Mouse (Mus musculus) left cerebral cortex, adult 2 months (tissue): Measurements from ENCODE around the gene Cdca8. TPM values are rescaled to one million over a fixed set of nuclear protein-coding genes. Genes with fewer than 3 reads are reported as not detected.

Source experiments
- DNase-seq, 2 experiments: peaks; one replicate each; pipeline ENCODE4 v3.0.0; 2021 to 2022; ENCODE audit warnings: low spot score in 2 of 2, mixed read lengths in 1 of 2; ENCODE audit errors: extremely low spot score in 1 of 2
- H3K27ac ChIP-seq: fragments of 200-600 bp; 2 replicates; pipeline ENCODE4 v1.8.1; 2022
- H3K4me3 ChIP-seq: fragments of 200-600 bp; 2 replicates; pipeline ENCODE4 v1.8.1; 2022
- CTCF ChIP-seq: fragments of 200-600 bp; IDR thresholded peaks from 2 replicates; pipeline ENCODE4 v1.8.1; 2022; ENCODE audit warnings: antibody characterized with exemption, mild to moderate bottlenecking, moderate library complexity
- intact Hi-C: fragments of 180-260 bp; cut with DNase I; formaldehyde crosslinking; loops from one replicate; pipeline ENCODE4 v1.15.1; 2025
- total RNA-seq, 2 experiments: library from RNA; stranded (reverse); gene quantifications; 2 replicates each; pipeline ENCODE4 v1.2.3; 2021

Gene Cdca8
- total RNA-seq, 2 experiments from 2014 or later, result 1.2 to 1.9 TPM

DNA sequence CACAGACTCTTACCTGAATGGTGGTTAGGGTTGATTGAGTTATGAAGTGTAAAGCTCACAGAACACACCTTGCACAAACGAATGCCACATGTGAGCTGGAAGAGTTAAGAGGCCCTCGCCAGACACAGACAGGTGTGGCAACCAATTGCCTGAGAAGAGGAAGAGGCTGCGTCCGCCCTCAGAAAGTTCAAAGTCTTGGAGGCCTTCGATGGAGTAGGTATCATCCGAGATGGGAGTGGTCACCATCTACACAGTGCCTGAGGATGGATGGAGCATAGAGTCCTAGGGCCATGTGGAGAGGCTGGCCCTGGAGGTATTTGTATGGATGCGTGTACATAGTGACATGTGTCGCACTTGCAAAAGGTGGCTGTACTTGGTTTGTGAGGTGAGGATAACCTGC lies 32.0 kb upstream of the Cdca8 start:
- DNase-seq, result no peak
- no peak overlapping the region for H3K27ac ChIP-seq
- H3K4me3 ChIP-seq, result no peak overlapping the region
- TF ChIP-seq CTCF, result no peak
- intact Hi-C loops, result no loop called here

DNA sequence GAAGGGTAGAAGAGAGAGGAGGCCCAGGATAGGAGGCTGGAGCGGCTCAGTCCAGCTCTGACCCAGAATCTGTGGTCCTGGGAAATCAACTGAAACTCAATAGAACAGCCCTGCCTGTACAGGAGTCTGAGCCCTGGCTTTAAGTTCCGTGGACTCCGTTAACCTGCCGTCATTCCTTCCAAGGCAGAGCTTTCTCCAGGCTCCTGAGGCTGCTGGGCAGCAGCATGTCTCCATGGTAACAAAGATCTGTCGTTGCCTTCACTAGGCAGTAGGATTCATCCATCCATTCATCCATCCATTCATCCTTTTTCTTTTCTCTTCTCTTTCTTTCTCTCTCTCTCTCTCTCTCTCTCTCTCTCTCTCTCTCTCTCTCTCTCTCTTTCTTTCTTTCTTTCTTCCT lies 31.6 kb upstream of the Cdca8 start:
- Histone ChIP-seq H3K27ac (no peak overlapping the region), H3K4me3 (no peak overlapping the region)
- TF ChIP-seq CTCF, result no peak
- intact Hi-C loops, result no loop called here
- DNase-seq, result no peak

DNA sequence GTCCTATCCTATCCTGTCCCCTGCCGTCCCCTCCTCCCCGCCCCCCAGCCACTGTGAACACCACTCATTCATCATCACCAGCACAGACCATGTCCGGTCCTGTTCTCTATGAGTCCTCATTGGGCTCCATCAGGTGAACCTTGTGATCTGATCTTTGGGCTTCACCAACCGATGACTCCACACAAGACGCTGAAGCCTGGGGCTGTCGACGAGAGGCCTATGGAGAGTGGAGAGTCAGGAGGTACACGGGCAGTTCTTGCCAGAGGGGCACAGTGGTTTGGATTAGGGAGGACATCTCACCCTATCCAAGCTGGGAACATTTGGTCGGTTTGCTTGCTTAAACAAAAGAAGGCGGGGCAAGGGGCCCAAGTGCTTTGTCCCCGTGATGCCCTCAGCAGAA lies 31.1 kb upstream of the Cdca8 start:
- H3K27ac ChIP-seq, result no peak overlapping the region
- no peak for TF ChIP-seq CTCF
- no peak for DNase-seq
- no peak overlapping the region for H3K4me3 ChIP-seq
- intact Hi-C loops, result no loop called here

DNA sequence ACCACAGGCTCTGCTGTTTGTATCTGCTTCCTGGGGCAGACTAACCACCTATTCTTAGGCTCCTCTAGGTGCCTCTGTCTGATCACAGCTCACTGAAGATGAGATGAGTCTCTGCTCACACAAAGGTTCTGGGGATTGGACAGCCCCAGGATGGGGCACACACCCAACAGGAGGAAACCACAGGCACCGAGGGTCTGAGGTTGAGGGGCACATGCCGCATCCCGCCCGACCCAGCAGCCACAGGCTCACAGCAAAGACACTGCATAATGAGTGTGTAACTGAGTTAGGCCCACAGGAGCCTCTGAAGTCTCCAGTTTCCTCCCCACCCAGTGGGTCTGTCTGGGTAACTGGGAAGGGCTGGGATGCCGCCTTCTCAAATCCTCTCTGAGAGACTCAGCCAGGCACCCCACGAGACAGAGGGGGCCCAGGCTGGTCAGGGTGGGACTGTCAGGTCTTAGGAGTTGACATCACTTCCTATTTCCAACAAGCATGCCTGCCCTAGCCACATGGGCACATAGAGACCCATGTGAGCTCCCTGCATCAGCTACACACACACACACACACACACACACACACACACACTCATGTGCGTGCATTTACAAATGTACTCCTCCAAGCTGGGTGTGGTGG lies 30.2 kb upstream of the Cdca8 start:
- intact Hi-C loops, result no loop called here
- Histone ChIP-seq H3K4me3 (no peak overlapping the region), H3K27ac (no peak overlapping the region)
- no peak for TF ChIP-seq CTCF
- DNase-seq, result no peak

DNA sequence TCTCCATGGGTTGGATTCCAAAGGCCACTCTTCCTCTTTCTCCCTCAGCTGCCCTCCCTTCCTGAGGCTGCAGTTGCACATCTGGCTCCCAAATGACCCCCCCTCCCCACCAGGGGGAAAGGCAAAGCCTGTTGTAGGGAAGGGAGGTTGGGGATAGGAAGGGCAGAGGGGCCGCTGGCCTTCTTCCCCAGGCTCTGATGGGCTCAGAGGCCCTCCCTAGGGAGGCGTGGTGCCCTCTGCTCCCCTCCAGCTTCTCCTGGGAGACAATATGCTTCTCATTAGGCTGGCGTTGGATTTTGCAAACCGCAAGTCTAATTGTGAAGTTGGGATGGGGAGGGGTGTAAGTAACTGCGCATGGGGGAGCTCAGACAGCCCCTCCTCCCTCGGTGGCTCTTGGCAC lies 29.6 kb upstream of the Cdca8 start:
- DNase-seq, result no peak
- Histone ChIP-seq H3K27ac (no peak overlapping the region), H3K4me3 (no peak overlapping the region)
- TF ChIP-seq CTCF, result no peak
- intact Hi-C loops, result no loop called here

DNA sequence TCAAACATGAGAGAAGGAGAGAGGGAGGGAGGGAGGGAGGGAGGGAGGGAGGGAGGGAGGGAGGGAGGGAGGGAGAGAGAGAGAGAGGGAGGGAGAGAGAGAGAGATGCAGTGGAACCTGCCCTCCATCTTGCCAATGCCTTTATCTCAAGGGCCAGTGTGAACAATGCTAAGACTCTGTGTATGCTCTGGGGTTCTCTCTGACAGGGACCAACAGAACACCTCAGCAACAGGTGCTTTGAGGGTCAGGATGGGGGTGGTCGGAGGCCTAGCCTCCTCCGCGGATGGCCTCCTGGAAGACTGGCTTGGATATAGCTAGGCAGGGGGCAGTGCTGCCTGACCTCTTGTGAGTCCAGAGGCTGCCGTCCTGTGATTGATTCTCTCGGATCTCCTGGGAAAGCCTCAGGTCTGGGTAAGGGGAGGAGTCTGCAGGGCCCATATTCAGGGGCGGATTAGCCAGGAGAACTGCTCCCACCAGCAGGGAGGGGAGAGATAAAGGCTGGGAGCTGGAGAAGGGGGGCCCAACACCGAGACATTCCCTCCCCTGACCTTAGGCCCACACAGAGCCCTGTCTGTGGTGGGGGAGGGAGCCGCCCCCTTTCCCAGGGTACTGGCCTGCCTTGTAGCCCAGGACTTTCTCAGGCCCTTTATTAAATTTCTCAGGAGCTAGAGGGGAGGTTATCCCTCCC lies 25.9 kb upstream of the Cdca8 start:
- H3K4me3 ChIP-seq, result no peak overlapping the region
- intact Hi-C loops, result no loop called here
- DNase-seq, result no peak
- no peak overlapping the region for H3K27ac ChIP-seq
- TF ChIP-seq CTCF, result no peak

DNA sequence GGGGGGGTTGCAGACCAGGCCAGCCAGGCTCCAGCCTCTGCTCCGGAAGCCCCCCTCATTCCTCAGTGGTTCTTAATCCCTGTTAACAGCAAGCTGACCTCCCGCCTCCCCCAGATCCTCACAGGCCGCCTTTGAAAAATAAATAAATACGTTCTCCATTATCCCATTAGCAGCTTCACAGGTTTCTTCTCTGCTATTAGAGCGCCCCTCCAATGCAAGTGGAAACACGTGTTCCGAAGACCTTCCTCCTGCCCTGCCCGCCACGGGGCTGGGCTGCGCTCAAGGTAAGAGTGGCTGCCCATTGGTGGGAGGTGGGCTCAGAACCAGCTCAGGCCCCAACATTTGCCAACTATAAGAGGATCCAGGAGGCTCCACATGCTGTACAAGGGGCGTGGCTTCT lies 23.5 kb upstream of the Cdca8 start:
- no peak for TF ChIP-seq CTCF
- no peak overlapping the region for H3K27ac ChIP-seq
- intact Hi-C loops, result no loop called here
- DNase-seq, result no peak
- H3K4me3 ChIP-seq, result no peak overlapping the region

DNA sequence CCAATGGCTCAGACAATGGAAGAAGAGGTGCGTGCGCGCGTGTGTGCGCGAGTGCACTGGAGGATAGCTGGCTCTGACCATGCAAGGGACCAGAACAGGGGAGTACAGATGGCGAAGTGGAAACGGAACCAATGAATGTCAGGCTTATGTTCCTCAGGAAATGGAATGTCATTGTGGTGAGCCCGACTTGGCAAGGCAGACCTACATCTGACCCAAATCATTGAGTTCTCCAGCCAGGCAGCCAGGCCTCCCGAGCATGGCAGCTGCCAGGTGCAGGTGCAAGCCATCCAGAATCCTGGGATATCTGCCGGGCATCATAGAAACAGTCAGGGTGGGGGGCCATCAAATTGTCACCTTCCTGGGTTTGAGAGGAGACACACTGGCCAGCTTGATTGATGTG lies 21.8 kb upstream of the Cdca8 start:
- no peak overlapping the region for H3K4me3 ChIP-seq
- TF ChIP-seq CTCF, result no peak
- DNase-seq, result no peak
- intact Hi-C loops, result no loop called here
- H3K27ac ChIP-seq, result no peak overlapping the region

DNA sequence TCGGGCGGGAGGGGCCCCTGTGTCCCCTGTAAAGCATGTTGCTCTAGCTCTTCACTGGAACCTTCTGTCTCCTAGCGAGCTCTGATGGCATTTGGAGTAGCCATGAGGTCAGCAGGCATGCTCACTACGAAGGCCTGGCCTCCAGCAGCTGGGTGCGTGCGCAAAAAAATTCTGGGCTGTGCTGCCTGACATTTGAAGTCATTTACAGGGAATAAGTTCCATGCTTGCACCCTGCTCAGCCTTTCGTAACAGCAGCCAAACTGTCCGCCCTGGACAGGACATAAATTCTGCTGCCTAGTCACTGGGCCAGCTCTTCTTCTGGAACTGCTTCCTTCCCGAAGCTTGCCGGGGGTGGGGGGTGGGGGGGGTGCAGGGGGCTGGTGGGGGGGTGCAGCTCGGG lies 20.0 kb upstream of the Cdca8 start:
- no peak for TF ChIP-seq CTCF
- Histone ChIP-seq H3K4me3 (no peak overlapping the region), H3K27ac (no peak overlapping the region)
- no peak for DNase-seq
- intact Hi-C loops, result no loop called here

DNA sequence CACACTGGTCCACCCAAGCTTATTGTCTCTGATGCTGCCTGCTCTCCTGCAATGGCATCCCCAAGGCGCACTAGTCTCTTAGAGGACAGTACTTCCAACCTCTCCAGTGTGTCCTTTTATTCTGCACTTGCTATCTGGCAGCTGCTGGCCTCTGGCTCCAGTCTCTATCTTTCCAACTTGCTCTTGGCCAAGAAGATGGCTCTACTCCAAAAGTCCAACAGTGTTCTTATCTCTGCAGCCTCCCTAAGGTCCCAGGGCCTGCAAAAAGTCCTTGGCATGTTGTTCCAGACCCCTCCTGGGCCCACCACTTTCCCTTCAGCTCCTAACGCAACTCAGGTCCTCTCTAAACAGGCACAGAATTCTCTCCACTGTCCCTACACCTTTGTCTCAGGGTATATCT lies 18.2 kb upstream of the Cdca8 start:
- no peak for DNase-seq
- Histone ChIP-seq H3K27ac (no peak overlapping the region), H3K4me3 (no peak overlapping the region)
- intact Hi-C loops, result no loop called here
- TF ChIP-seq CTCF, result no peak

DNA sequence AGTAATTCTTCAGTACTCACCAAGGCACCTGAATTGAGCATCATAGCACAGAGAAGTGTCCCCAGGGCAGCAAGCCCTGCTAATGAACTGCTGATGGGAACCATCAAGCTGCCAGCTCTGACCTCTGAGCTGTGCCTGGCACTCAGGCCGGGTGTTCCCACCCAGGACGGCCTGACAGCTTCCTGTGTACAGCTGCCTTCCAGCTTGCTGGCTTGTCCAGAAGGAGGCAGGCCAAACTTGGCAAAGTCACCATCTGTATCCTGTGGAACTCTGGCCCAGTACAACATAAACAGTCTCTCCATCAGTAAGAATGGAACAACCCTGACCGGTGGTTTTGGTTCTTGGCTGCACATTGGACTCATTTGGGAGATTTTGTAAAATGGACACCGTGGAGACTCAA lies 14.4 kb upstream of the Cdca8 start:
- no peak for TF ChIP-seq CTCF

DNA sequence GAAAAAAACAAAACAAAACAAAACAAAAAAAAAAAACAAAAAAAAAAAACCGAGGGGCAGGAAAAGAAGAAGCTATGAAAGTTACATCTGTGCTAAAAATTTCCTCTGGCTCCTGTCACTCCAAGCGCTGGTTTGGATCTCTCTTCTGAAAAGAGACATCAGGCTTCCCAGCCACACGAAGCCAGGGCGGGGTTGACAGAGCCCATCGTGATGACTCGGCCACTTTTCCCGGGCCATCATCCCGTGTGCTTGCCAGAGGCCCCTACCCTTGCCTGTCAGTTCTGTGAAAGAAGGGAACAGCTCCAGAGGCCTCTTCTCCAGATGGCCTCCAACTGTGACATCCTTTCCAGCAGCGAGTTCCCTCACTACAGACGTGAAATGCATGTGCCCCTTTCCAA lies 11.9 kb upstream of the Cdca8 start:
- no peak for DNase-seq
- Histone ChIP-seq H3K27ac (no peak overlapping the region), H3K4me3 (no peak overlapping the region)
- TF ChIP-seq CTCF, result no peak
- intact Hi-C loops, result no loop called here

More for the DNA sequence above, 14.4 kb upstream of the Cdca8 start:
- intact Hi-C loops, result no loop called here
- no peak overlapping the region for H3K4me3 ChIP-seq
- no peak overlapping the region for H3K27ac ChIP-seq
- no peak for DNase-seq
